17 mouse cellular contexts compared by ENCODE assay signal in the genomic region with DNA sequence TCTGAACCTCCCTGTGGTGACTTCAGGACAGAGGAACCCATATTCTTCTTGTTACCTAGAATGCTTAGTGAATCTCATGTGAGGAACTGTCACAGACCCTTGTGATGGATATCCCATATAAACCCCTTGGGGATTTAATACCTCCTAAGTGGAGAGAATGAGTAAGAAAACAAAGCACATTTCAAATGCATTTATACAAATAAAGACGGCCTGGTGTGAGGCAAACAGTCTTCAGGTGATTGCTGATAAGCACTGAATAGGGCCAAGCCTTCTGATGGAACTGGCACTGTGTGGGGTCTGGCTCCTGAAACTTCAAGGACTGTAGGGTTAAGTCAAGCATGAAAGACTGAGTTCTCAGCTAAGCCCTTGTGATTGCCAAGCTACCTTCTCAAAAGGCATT. TPM values are rescaled to one million over a fixed set of nuclear protein-coding genes. Genes with fewer than 3 reads are reported as not detected.
"Had no signal": no experiment of that assay in that cellular context is flagged by ENCODE, and none has a peak within 500 bp of the region (broad histone marks: within the 10 kb centered on the region; RNA-seq: fewer than 3 reads in every experiment).

No protein-coding gene starts in this region.

- DNase-seq: heart, postnatal 10 days; heart, postnatal 14 days; heart, postnatal 36 days; heart, postnatal 4 days; kidney, adult 11 months; kidney, adult 18-20 months; kidney, adult 2 months; kidney, adult 8-10 months; kidney, adult 9 months; kidney, postnatal 10 days; kidney, postnatal 14 days; kidney, postnatal 25 days; kidney, postnatal 36 days; kidney, postnatal 4 days; layer of hippocampus, adult 9-11 months; layer of hippocampus, postnatal 36 days had no signal

RNA-seq across cellular contexts. Expression of a gene that starts 59.6 kb away (rescaled TPM):
- total RNA-seq: hematopoietic stem cell, adult 5-6 weeks had no signal
